Mouse (Mus musculus) testis, adult 2 months (tissue): Measurements from ENCODE around the gene Trp53bp2.

Experiments used
- CTCF ChIP-seq: fragments of 200-500 bp; IDR thresholded peaks from 2 replicates; pipeline ENCODE4 v1.5.1; 2012; ENCODE audit warnings: low read depth, mild to moderate bottlenecking, inconsistent platforms, low read length, moderate library complexity; ENCODE audit not compliant: control insufficient read depth, insufficient read depth, insufficient replicate concordance
- POLR2A ChIP-seq: fragments of 200-500 bp; IDR thresholded peaks from 2 replicates; pipeline ENCODE4 v1.6.1; 2012; ENCODE audit warnings: low read depth, mild to moderate bottlenecking, inconsistent platforms, low read length, moderate library complexity; ENCODE audit not compliant: control insufficient read depth

- TF ChIP-seq POLR2A: no peak
- TF ChIP-seq CTCF: no peak
Observed at GRCm38 (mm10) chr1:182371891-182372290, 37.1 kb upstream of the Trp53bp2 start.
